ENCODE assay signal across 8 mouse cellular contexts in the genomic region with DNA sequence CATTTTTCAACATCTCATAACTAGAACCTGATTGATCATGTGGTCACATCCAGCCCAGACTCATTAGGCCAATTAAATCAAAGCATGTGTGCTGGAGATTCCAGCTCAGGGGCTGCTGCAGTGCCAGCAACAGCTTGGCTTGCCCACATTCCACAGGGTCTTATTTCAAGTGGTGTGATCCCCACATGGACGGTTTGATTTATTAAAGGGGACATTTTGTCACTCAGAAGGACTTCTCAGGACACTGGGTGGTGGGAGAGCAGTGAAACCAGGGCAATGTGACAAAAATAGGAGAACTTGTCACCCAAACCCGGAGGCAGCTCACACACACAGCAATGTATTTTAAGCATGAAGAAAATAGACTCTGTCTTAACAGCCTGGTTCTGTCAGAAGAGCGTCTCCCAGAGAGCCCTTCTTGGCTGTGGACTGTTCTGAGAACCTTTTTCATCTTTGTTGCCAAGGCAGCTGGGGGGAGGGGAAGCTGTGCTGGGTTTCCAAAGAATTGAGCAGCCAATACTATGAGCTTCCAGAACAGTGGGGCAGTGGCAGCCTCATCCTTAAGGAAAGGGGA.
DNase-seq lines count a peak whose midpoint lies in the region; ATAC-seq and TF ChIP-seq lines count a peak whose summit lies in the region.

No protein-coding gene starts in this region.

- H3K36me3 ChIP-seq in forebrain, embryonic 16.5 days (ENCODE audit: control insufficient read depth, insufficient read depth), result no peaks in the 10 kb centered on the region
- H3K36me3 ChIP-seq in heart, postnatal 0 days (replicated peaks; ENCODE audit: control insufficient read depth, insufficient read depth, low read length), result no peaks in the 10 kb centered on the region

- no peak for DNase-seq in cerebellum, adult 8-10 months
- DNase-seq in heart, postnatal 0 days (ENCODE audit: low spot score), result peak; percentile 71
- DNase-seq in kidney, postnatal 25 days, result peak; percentile 58 to 64
- DNase-seq in lung, adult 18-20 months, result peak; percentile 67 to 69
- peak; percentile 29 for DNase-seq in ovary, postnatal 10 days (ENCODE audit: low spot score)
- DNase-seq in thymus, postnatal 4 days, result no peak

- H3K9me3 ChIP-seq in forebrain, embryonic 16.5 days (ENCODE audit: control insufficient read depth, low read length), result no peaks in the 10 kb centered on the region
- no peaks in the 10 kb centered on the region for H3K9me3 ChIP-seq in heart, postnatal 0 days (replicated peaks; ENCODE audit: control insufficient read depth, low read length)

- no peak overlapping the region for H3K9ac ChIP-seq in forebrain, embryonic 16.5 days (replicated peaks; ENCODE audit: low read depth, low read length)
- no peak overlapping the region for H3K9ac ChIP-seq in heart, postnatal 0 days (replicated peaks; ENCODE audit: low read depth, low read length)

- peaks cover 17% of the 10 kb centered on the region for H3K4me1 ChIP-seq in forebrain, embryonic 16.5 days (replicated peaks; ENCODE audit: control insufficient read depth, insufficient read depth, low read length)
- H3K4me1 ChIP-seq in heart, postnatal 0 days (ENCODE audit: control insufficient read depth, insufficient read depth), result peaks cover 8% of the 10 kb centered on the region

- no peaks in the 10 kb centered on the region for H3K27me3 ChIP-seq in forebrain, embryonic 16.5 days (replicated peaks; ENCODE audit: control insufficient read depth, insufficient read depth, low read length)
- no peaks in the 10 kb centered on the region for H3K27me3 ChIP-seq in heart, postnatal 0 days (ENCODE audit: control insufficient read depth, insufficient read depth, low read length)

- H3K27ac ChIP-seq in forebrain, embryonic 16.5 days (ENCODE audit: low read length), result peak overlapping the region; percentile 29
- peak overlapping the region; percentile 81 for H3K27ac ChIP-seq in heart, postnatal 0 days (ENCODE audit: low read depth)

- H3K4me3 ChIP-seq in forebrain, embryonic 16.5 days (replicated peaks; ENCODE audit: low read length), result no peak overlapping the region
- no peak overlapping the region for H3K4me3 ChIP-seq in heart, postnatal 0 days (ENCODE audit: low read depth, low read length)

- peak; percentile 63 for ATAC-seq in cerebellum, adult (ENCODE audit: insufficient number of reproducible peaks, low FRiP score, low TSS enrichment)
- ATAC-seq in forebrain, embryonic 16.5 days, result peak; percentile 92
- ATAC-seq in heart, postnatal 0 days (ENCODE audit: insufficient read depth, low read depth), result peak; percentile 85

- no peak overlapping the region for H3K4me2 ChIP-seq in forebrain, embryonic 16.5 days (ENCODE audit: low read length)
- H3K4me2 ChIP-seq in heart, postnatal 0 days (ENCODE audit: low read depth, low read length), result 0 out of 2 replicates have a peak overlapping the region, but pooled peaks have one; percentile 24

- 6% methylated on average over 3 of the region's 3 CpGs for WGBS in forebrain, embryonic 16.5 days
- WGBS in heart, postnatal 0 days, result 13% methylated on average over 3 of the region's 3 CpGs

- peak; percentile 80 for TF ChIP-seq EP300 in heart, postnatal 0 days (IDR thresholded peaks at IDR 0.05; ENCODE audit: low read depth)

- no peak for TF ChIP-seq CTCF in heart, postnatal 0 days (IDR thresholded peaks at IDR 0.05; ENCODE audit: low read depth)

Comparison
In these comparisons a context has a peak if more than half of its experiments do, and no peak if none do; other contexts are left out.
1. DNase-seq: peak in heart, postnatal 0 days (single experiment), kidney, postnatal 25 days (2 of 2), lung, adult 18-20 months (2 of 2) and ovary, postnatal 10 days (single experiment); none in cerebellum, adult 8-10 months (single experiment) and thymus, postnatal 4 days (single experiment).
2. Peak in every context shown above with its lines, with median percentiles within 50 percentile points of each other: ATAC-seq.